Mouse (Mus musculus) liver, adult 2 months (tissue): ENCODE data around the gene Vezf1.

Experiments used
- CTCF ChIP-seq: fragments of 200-500 bp; IDR thresholded peaks from 2 replicates; pipeline ENCODE4 v1.5.1; 2011; ENCODE audit warnings: low read depth, low read length, control low read depth
- POLR2A ChIP-seq: fragments of 200-500 bp; IDR thresholded peaks from 2 replicates; pipeline ENCODE4 v1.6.1; 2011; ENCODE audit warnings: low read length, control low read depth; ENCODE audit not compliant: insufficient read depth; ENCODE audit errors: extremely low read depth

DNA sequence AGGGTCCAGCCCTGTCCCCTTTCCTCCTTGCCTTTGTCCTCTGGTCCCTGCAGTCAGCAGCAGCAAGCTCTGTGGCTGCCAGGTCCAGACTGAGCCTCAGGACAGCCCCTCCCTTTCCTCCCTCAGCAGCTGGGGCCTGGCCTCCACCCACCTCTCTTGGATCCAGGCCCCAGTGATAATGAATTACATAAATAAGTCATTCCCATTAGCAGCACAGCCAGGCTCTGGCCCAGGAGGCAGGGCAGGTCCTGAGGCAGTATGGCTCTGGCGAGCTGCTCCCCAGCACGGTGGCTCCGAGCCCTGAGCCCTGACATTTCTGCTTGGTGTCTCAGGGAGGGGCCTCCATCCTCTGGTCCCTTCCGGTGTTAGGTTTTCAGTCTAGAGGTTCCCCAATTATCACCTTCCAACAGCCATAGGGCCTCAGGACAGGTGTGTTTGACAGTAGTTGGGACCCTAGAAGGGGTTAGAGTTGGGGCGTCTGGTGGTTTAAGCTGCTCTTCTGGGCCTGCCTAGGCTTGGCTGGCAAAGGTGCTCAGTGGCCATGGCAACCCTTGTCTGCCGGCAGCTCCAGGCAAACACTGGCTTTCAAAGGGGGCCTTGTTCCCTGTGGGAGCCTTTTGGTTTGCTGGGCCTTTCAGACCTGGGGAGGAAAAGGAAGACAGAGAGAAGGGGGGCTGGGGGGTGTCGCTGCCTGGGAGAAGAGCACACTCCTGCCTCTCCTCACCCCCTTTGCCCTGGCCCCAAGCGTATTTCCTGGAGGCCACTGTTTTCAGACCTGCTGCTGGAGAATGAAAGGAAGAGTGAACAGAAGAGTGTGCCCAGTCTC is 51.0 kb downstream of the Vezf1 start:
- TF ChIP-seq POLR2A (no peak), CTCF (0 out of 2 replicates have a peak, but pooled peaks have one; percentile 6)
